In the genomic region with DNA sequence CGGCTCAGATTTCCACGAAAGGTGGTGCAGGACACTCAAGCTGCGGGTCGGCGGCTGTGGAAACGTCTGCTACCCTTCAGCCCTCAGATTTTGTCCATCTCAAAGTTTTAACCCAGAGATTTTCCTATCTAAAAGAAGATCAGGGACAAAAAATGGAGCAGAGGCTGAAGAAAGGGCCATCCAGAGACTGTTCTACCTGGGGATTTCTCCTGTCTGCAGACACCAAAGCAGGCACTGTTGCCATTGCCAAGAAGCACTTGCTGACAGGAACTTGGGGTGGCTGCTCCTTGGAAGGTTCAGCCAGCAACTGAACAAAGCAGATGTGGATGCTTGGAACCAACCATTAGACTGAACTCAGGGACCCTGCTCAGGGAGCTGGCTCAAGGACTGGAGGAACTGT, we compare ENCODE assay signal across 8 mouse cellular contexts. TPM values are rescaled to one million over a fixed set of nuclear protein-coding genes. Genes with fewer than 3 reads are reported as not detected.
DNase-seq lines count a peak whose midpoint lies in the region; ATAC-seq and TF ChIP-seq lines count a peak whose summit lies in the region.

A gene (minus strand): TSS at position 101 of the 400 bp plus-strand sequence.

- TF ChIP-seq CTCF in cerebellum, adult 2 months (IDR thresholded peaks at IDR 0.05; ENCODE audit: borderline replicate concordance, insufficient read depth, low read depth, low read length) = no peak

- WGBS in kidney, embryonic 15.5 days = 90% methylated on average over 6 of the region's 6 CpGs
- 86% methylated on average over 6 of the region's 6 CpGs for WGBS in heart, embryonic 12.5 days
- 83% methylated on average over 6 of the region's 6 CpGs for WGBS in liver, embryonic 13.5 days (ENCODE audit: insufficient replicate concordance)
- WGBS in cerebellum, adult 2 months = 96% methylated on average over 6 of the region's 6 CpGs

- H3K27ac ChIP-seq in kidney, embryonic 15.5 days = no peak within 1 kb of the TSS
- no peak within 1 kb of the TSS for H3K27ac ChIP-seq in heart, embryonic 12.5 days (ENCODE audit: poor library complexity, severe bottlenecking)
- H3K27ac ChIP-seq in liver, embryonic 13.5 days = no peak within 1 kb of the TSS
- H3K27ac ChIP-seq in cerebellum, adult 2 months (ENCODE audit: insufficient read depth, low read length) = no peak within 1 kb of the TSS

- H3K9me3 ChIP-seq in kidney, embryonic 15.5 days (replicated peaks) = no peaks in the 10 kb centered on the region
- H3K9me3 ChIP-seq in heart, embryonic 12.5 days (replicated peaks) = no peaks in the 10 kb centered on the region
- no peaks in the 10 kb centered on the region for H3K9me3 ChIP-seq in liver, embryonic 13.5 days (replicated peaks)

- no peak for TF ChIP-seq POLR2A in cerebellum, adult 2 months (IDR thresholded peaks at IDR 0.05; ENCODE audit: borderline replicate concordance, insufficient read depth, low read length)

- no peak within 1 kb of the TSS for H3K4me3 ChIP-seq in kidney, embryonic 15.5 days (replicated peaks)
- H3K4me3 ChIP-seq in heart, embryonic 12.5 days = no peak within 1 kb of the TSS
- H3K4me3 ChIP-seq in liver, embryonic 13.5 days (replicated peaks) = no peak within 1 kb of the TSS
- no peak within 1 kb of the TSS for H3K4me3 ChIP-seq in cerebellum, adult 2 months (replicated peaks; ENCODE audit: insufficient read depth, low read depth, low read length)

- no peak for ATAC-seq in kidney, embryonic 15.5 days (replicated peaks; ENCODE audit: low FRiP score)
- ATAC-seq in heart, embryonic 12.5 days (ENCODE audit: insufficient number of reproducible peaks, low FRiP score) = no peak
- ATAC-seq in liver, embryonic 13.5 days (ENCODE audit: low read depth) = no peak

- H3K36me3 ChIP-seq in kidney, embryonic 15.5 days = no peaks in the 10 kb centered on the region
- H3K36me3 ChIP-seq in heart, embryonic 12.5 days = no peaks in the 10 kb centered on the region
- no peaks in the 10 kb centered on the region for H3K36me3 ChIP-seq in liver, embryonic 13.5 days

- H3K27me3 ChIP-seq in kidney, embryonic 15.5 days = no peaks in the 10 kb centered on the region
- no peaks in the 10 kb centered on the region for H3K27me3 ChIP-seq in heart, embryonic 12.5 days (replicated peaks)
- H3K27me3 ChIP-seq in liver, embryonic 13.5 days = no peaks in the 10 kb centered on the region
- H3K27me3 ChIP-seq in cerebellum, adult 2 months (ENCODE audit: control insufficient read depth, insufficient read depth, low read length) = no peaks in the 10 kb centered on the region

- H3K4me2 ChIP-seq in kidney, embryonic 15.5 days = no peak within 1 kb of the TSS
- no peak within 1 kb of the TSS for H3K4me2 ChIP-seq in heart, embryonic 12.5 days
- H3K4me2 ChIP-seq in liver, embryonic 13.5 days = no peak within 1 kb of the TSS

- DNase-seq in kidney, postnatal 4 days = no peak
- DNase-seq in adrenal gland, adult 8-10 months = no peak
- no peak for DNase-seq in liver, embryonic 13.5 days
- DNase-seq in frontal cortex, postnatal 10 days (ENCODE audit: low spot score in 2 of 2) = no peak
- DNase-seq in cerebellum, adult 2 months = no peak
- DNase-seq in spleen, postnatal 4 days (ENCODE audit: low spot score in 2 of 2) = no peak

- H3K9ac ChIP-seq in kidney, embryonic 15.5 days = no peak within 1 kb of the TSS
- H3K9ac ChIP-seq in heart, embryonic 12.5 days = no peak within 1 kb of the TSS
- H3K9ac ChIP-seq in liver, embryonic 13.5 days = no peak within 1 kb of the TSS

- no peaks in the 10 kb centered on the region for H3K4me1 ChIP-seq in kidney, embryonic 15.5 days
- H3K4me1 ChIP-seq in heart, embryonic 12.5 days (replicated peaks) = no peaks in the 10 kb centered on the region
- H3K4me1 ChIP-seq in liver, embryonic 13.5 days (replicated peaks) = no peaks in the 10 kb centered on the region
- H3K4me1 ChIP-seq in cerebellum, adult 2 months (ENCODE audit: control insufficient read depth, insufficient read depth, low read length) = no peaks in the 10 kb centered on the region

RNA-seq across cellular contexts. Expression of the gene that starts here (rescaled TPM):
- 53.6 and 58.0 TPM in 2 replicates for polyA plus RNA-seq in kidney, embryonic 15.5 days (2015; fragmentation: Nextera tagmentation; extraction: Ambion mirVana)
- 10 to 100 TPM; 10.4 to 13.3 (median 11.5) TPM for total RNA-seq in adrenal gland, adult 8-10 months (2022)
- 44.7 and 53.8 TPM in 2 replicates for polyA plus RNA-seq in heart, embryonic 12.5 days (2016; fragmentation: Nextera tagmentation; extraction: Ambion mirVana)
- polyA plus RNA-seq in liver, embryonic 13.5 days (2015; fragmentation: Nextera tagmentation; extraction: Ambion mirVana) = 48.5 and 62.5 TPM in 2 replicates
- polyA plus RNA-seq in cerebellum, adult 2 months (2012; rRNA removed) = 1.8 and 2.3 TPM in 2 replicates

Comparison
In these comparisons a context has a peak if more than half of its experiments do, and no peak if none do; other contexts are left out.
1. RNA of the gene that starts here (polyA plus RNA-seq): 44.7 to 53.8 TPM in heart, embryonic 12.5 days, 53.6 to 58.0 TPM in kidney, embryonic 15.5 days and 48.5 to 62.5 TPM in liver, embryonic 13.5 days; 1.8 to 2.3 TPM in cerebellum, adult 2 months; every median in the first group is over 10 times any median in the second.